Mouse (Mus musculus): ENCODE results near the gene Arhgap9. TPM values are rescaled to one million over a fixed set of nuclear protein-coding genes. Genes with fewer than 3 reads are reported as not detected.

Gene Arhgap9
- total RNA-seq, 2 experiments from 2014 or later, result 0.99 to 1.1 TPM

DNA sequence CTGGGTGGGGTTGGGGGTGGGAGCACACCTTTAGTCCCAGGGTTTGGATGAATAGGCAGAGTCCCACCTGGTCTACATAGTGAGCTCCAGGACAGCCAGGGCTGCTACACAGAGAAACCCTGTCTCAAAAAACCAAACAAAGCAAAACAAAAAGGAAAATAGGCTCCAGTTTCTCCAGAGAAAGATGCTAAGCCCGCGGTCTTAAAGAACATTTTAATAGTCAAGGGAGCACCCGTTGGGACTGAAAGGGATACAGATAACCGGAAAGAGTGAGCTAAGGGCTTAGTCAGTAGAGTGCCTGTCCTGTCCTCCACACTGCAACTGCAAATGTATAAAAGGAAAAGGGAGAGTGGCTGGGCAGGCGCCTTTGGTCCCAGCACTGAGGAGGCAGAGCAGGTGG lies 45.4 kb downstream of the Arhgap9 start:
- no peak for DNase-seq (ENCODE audit: low spot score in 2 of 2)
- intact Hi-C loops (cut with DNase I), result no loop called here

DNA sequence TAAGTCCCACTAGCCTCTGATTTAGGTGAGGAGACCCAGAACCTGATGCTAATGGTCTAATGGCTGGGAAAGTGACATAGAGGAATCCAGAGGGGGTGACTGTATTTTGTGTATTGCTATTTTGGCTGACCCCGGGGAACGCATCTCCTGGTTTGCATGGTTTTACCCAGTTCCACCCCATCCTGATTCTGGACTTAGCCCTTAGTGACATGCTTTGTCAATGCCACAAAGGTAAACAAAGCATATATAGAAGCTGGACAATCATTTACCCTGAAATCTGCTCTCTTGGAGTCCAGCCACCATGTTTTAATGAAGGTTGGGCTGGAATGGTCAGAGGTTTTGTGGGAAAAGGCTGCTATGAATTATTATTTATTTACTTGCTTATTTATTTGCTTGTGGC lies 46.5 kb downstream of the Arhgap9 start:
- DNase-seq (ENCODE audit: low spot score in 2 of 2), result no peak
- intact Hi-C loops (cut with DNase I), result no loop called here

DNA sequence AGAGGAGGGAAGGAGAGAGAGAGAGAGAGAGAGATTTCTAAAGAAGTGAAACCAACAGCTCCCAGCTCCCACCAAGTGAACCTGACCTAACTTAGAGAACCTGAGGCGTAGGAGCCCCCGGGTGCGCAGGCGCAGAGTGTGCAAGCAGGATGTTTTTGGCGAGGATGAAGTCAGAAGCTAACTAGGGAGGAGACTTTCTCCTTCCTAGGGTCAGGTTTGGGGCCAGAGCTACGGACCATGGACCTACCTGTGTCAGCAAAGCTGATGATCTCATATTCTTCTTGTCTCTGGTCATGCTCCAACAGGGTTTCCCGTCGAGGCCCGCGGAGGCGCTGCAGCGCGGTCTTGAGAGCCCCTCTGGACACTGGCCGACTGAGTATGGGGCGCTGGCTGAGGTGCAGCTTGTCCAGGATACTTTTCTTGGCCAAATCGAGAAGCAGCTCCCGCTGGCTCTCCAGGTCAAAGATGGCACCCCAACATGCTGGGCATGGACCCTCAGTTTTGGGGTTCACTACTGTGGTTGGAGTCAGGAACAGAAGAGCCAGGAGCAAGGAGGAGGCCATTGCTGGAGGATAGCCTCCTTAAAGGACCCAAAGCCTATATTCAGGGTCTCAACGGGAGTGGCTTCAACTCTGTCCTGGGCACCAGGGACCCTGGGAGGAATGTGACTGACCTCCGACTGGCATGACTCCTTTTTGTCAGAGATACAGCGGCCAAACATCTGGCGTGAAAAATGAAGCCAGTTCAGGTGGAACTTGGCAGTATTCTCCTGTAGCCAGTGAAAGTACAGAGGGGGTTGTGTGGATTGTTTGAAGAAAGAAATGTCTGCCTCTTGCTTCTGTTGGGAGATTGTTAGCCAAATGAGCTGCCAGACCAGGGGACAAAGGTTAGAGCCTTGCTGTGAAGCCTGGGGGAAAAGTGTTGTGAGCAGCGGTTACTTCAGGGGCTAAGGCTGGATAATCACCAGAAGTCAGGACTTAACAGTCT lies 48.4 kb downstream of the Arhgap9 start, which contains the start of gene Inhbc:
Inhbc (minus strand) TSS at position 598 of the 987 bp plus-strand sequence.
- no peak for DNase-seq (ENCODE audit: low spot score in 2 of 2)
- intact Hi-C loops (cut with DNase I), result no loop called here

DNA sequence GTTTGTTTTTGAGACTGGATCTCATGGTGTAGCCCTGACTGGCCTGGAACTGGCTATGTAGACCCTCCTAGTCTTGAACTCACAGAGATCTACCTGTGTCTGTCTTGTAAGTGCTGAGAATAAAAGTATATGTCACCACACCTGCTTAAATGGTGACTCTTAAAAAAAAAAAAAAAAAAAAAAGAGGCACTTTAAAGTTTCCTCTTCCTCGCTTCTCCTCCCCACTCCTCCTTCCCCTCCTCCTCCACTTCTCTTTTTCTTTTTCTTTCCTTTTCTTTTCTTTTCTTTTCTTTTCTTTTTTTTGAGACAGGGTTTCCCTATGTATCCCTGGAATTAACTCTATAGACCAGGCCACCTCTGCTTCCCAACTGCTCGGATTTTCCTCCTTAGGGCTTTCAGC lies 49.3 kb downstream of the Arhgap9 start:
- no peak for DNase-seq (ENCODE audit: low spot score in 2 of 2)
- intact Hi-C loops (cut with DNase I), result no loop called here

DNA sequence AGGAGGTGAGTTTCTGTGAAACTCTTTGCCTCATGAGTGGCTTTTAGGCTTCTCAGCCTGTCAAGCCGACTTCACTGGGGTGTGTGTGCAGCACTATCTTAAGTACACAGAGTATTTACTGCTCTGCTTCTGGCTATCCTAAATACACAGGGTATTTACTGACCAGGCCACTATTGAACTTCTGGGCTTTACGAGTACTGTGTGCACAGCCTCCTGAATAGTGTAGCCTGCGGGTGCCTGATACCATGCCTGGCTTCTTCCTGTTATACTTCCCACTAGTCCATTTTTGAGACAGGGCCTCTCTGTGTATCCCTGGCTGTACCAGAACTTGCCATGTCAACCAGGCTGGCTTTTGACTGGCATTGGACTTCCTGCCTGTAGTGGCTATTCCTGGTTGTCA lies 55.9 kb downstream of the Arhgap9 start:
- intact Hi-C loops (cut with DNase I), result no loop called here
- no peak for DNase-seq (ENCODE audit: low spot score in 2 of 2)

Other genes starting within 250 kb of the Arhgap9 start
- gene Agap2, start 246.7 kb upstream of the Arhgap9 start, total RNA-seq (2021), result 100 to 1,000 TPM; 678 to 689 TPM
- 100 to 1,000 TPM; 106 to 112 TPM for gene Os9, start 200.8 kb upstream of the Arhgap9 start, total RNA-seq (2021)
- gene B4galnt1, start 156.7 kb upstream of the Arhgap9 start, total RNA-seq (2021), result 100 to 1,000 TPM; 111 to 116 TPM
- gene Slc26a10, start 141.3 kb upstream of the Arhgap9 start, total RNA-seq (2021), result 1 to 10 TPM; 2.4 to 4.1 TPM
- 100 to 1,000 TPM; 142 to 156 TPM for gene Arhgef25, start 131.9 kb upstream of the Arhgap9 start, total RNA-seq (2021)
- 100 to 1,000 TPM; 210 TPM for gene Dtx3, start 126.2 kb upstream of the Arhgap9 start, total RNA-seq (2021)
- 10 to 100 TPM; 95.2 to 95.6 TPM for gene Pip4k2c, start 110.4 kb upstream of the Arhgap9 start, total RNA-seq (2021)
- gene Kif5a, start 58.6 kb upstream of the Arhgap9 start, total RNA-seq (2021), result 100 to 1,000 TPM; 934 to 952 TPM
- 100 to 1,000 TPM; 262 to 278 TPM for gene Dctn2, start 55.6 kb upstream of the Arhgap9 start, total RNA-seq (2021)
- 10 to 100 TPM; 32.2 to 38.9 TPM for gene Mbd6, start 32.9 kb upstream of the Arhgap9 start, total RNA-seq (2021)
- 10 to 100 TPM; 56.0 to 57.1 TPM for gene Mars, start 10.2 kb upstream of the Arhgap9 start, total RNA-seq (2021)
- 1 to 10 TPM; 2.2 to 2.3 TPM for gene Gli1, start 20.0 kb downstream of the Arhgap9 start, total RNA-seq (2021)
- under 1 TPM; 0.11 to 0.18 TPM for gene Inhbe, start 32.4 kb downstream of the Arhgap9 start, total RNA-seq (2021)
- gene Inhbc, start 48.5 kb downstream of the Arhgap9 start, total RNA-seq (2021), result not detected
- gene R3hdm2, start 58.4 kb downstream of the Arhgap9 start, total RNA-seq (2021), result 100 to 1,000 TPM; 316 to 372 TPM
- gene Stac3, start 179.7 kb downstream of the Arhgap9 start, total RNA-seq (2021), result 1 to 10 TPM; 4.3 to 5.6 TPM
- gene Ndufa4l2, start 193.0 kb downstream of the Arhgap9 start, total RNA-seq (2021), result 1 to 10 TPM; 2.9 to 6.7 TPM
- 10 to 100 TPM; 25.7 to 29.9 TPM for gene Shmt2, start 200.5 kb downstream of the Arhgap9 start, total RNA-seq (2021)
- 1 to 10 TPM; 5.5 to 6.9 TPM for gene Nxph4, start 212.6 kb downstream of the Arhgap9 start, total RNA-seq (2021)

Data from left cerebral cortex, postnatal 25 days (tissue).